Mouse (Mus musculus): ENCODE data around the gene Phf13.

The Phf13 gene

GRCm38 (mm10) chr4:151948497-151949471 lies 47.3 kb downstream of the Phf13 start:
- no peak for DNase-seq (ENCODE audit: low spot score in 2 of 2)

- no peak for DNase-seq (ENCODE audit: low spot score in 2 of 2)
Measured at GRCm38 (mm10) chr4:151946211-151946610, 49.8 kb downstream of the Phf13 start.
